Mouse (Mus musculus): ENCODE measurements around the gene Dapk2. TPM values are rescaled to one million over a fixed set of nuclear protein-coding genes. Genes with fewer than 3 reads are reported as not detected.

Gene Dapk2
- polyA plus RNA-seq, 1 experiment, result 11.8 TPM

- H3K27me3 ChIP-seq (replicated peaks; ENCODE audit: control insufficient read depth, insufficient read depth, low read length), result no peaks in the 10 kb centered on the region
- no peaks in the 10 kb centered on the region for H3K36me3 ChIP-seq (ENCODE audit: control insufficient read depth, insufficient read depth, low read length)
- no peaks in the 10 kb centered on the region for H3K4me1 ChIP-seq (ENCODE audit: control insufficient read depth, insufficient read depth, low read length)
- 73% methylated on average over 5 of the region's 5 CpGs for WGBS
- DNase-seq, result no peak
- no peak overlapping the region for H3K4me3 ChIP-seq (ENCODE audit: insufficient read depth, low read depth, low read length)
- TF ChIP-seq POLR2A (IDR thresholded peaks at IDR 0.05; ENCODE audit: low read depth, low read length) (no peak), CTCF (conservative IDR thresholded peaks at IDR 0.05; ENCODE audit: insufficient read depth, insufficient read length, low read depth, low read length) (no peak)
- no peak overlapping the region for H3K27ac ChIP-seq (ENCODE audit: insufficient read depth, low read depth, low read length)
Observed at GRCm38 (mm10) chr9:66266237-66267170, 108.5 kb downstream of the Dapk2 start.

GRCm38 (mm10) chr9:66268804-66269203 lies 110.8 kb downstream of the Dapk2 start:
- H3K36me3 ChIP-seq (ENCODE audit: control insufficient read depth, insufficient read depth, low read length), result no peaks in the 10 kb centered on the region
- WGBS, result 77% methylated on average over 4 of the region's 4 CpGs
- H3K4me1 ChIP-seq (ENCODE audit: control insufficient read depth, insufficient read depth, low read length), result no peaks in the 10 kb centered on the region
- no peak overlapping the region for H3K27ac ChIP-seq (ENCODE audit: insufficient read depth, low read depth, low read length)
- H3K27me3 ChIP-seq (replicated peaks; ENCODE audit: control insufficient read depth, insufficient read depth, low read length), result no peaks in the 10 kb centered on the region
- TF ChIP-seq CTCF (conservative IDR thresholded peaks at IDR 0.05; ENCODE audit: insufficient read depth, insufficient read length, low read depth, low read length), result no peak
- no peak for TF ChIP-seq POLR2A (IDR thresholded peaks at IDR 0.05; ENCODE audit: low read depth, low read length)
- H3K4me3 ChIP-seq (ENCODE audit: insufficient read depth, low read depth, low read length), result no peak overlapping the region
- no peak for DNase-seq

GRCm38 (mm10) chr9:66270038-66270437 lies 112.0 kb downstream of the Dapk2 start:
- no peaks in the 10 kb centered on the region for H3K36me3 ChIP-seq (ENCODE audit: control insufficient read depth, insufficient read depth, low read length)
- DNase-seq, result peak; percentile 63
- 0 out of 2 replicates have a peak overlapping the region, but pooled peaks have one; percentile 6 for H3K27ac ChIP-seq (ENCODE audit: insufficient read depth, low read depth, low read length)
- no peaks in the 10 kb centered on the region for H3K27me3 ChIP-seq (replicated peaks; ENCODE audit: control insufficient read depth, insufficient read depth, low read length)
- 61% methylated on average over 4 of the region's 4 CpGs for WGBS
- H3K4me1 ChIP-seq (ENCODE audit: control insufficient read depth, insufficient read depth, low read length), result no peaks in the 10 kb centered on the region
- no peak overlapping the region for H3K4me3 ChIP-seq (ENCODE audit: insufficient read depth, low read depth, low read length)
- no peak for TF ChIP-seq CTCF (conservative IDR thresholded peaks at IDR 0.05; ENCODE audit: insufficient read depth, insufficient read length, low read depth, low read length)

- Histone ChIP-seq H3K27ac (ENCODE audit: insufficient read depth, low read depth, low read length) (no peak overlapping the region), H3K4me1 (ENCODE audit: control insufficient read depth, insufficient read depth, low read length) (no peaks in the 10 kb centered on the region), H3K36me3 (ENCODE audit: control insufficient read depth, insufficient read depth, low read length) (no peaks in the 10 kb centered on the region), H3K4me3 (ENCODE audit: insufficient read depth, low read depth, low read length) (no peak overlapping the region), H3K27me3 (replicated peaks; ENCODE audit: control insufficient read depth, insufficient read depth, low read length) (no peaks in the 10 kb centered on the region)
- 55% methylated on average over 5 of the region's 5 CpGs for WGBS
- DNase-seq, result no peak
- TF ChIP-seq CTCF (conservative IDR thresholded peaks at IDR 0.05; ENCODE audit: insufficient read depth, insufficient read length, low read depth, low read length) (no peak), POLR2A (IDR thresholded peaks at IDR 0.05; ENCODE audit: low read depth, low read length) (no peak)
Observed at GRCm38 (mm10) chr9:66271726-66272125, 113.7 kb downstream of the Dapk2 start.

GRCm38 (mm10) chr9:66273632-66274031 lies 115.6 kb downstream of the Dapk2 start:
- DNase-seq, result no peak
- Histone ChIP-seq H3K27me3 (replicated peaks; ENCODE audit: control insufficient read depth, insufficient read depth, low read length) (no peaks in the 10 kb centered on the region), H3K27ac (ENCODE audit: insufficient read depth, low read depth, low read length) (no peak overlapping the region), H3K36me3 (ENCODE audit: control insufficient read depth, insufficient read depth, low read length) (no peaks in the 10 kb centered on the region), H3K4me3 (ENCODE audit: insufficient read depth, low read depth, low read length) (no peak overlapping the region), H3K4me1 (ENCODE audit: control insufficient read depth, insufficient read depth, low read length) (no peaks in the 10 kb centered on the region)
- 87% methylated on average over 1 of the region's 1 CpGs for WGBS
- TF ChIP-seq CTCF (conservative IDR thresholded peaks at IDR 0.05; ENCODE audit: insufficient read depth, insufficient read length, low read depth, low read length), result no peak
- TF ChIP-seq POLR2A (IDR thresholded peaks at IDR 0.05; ENCODE audit: low read depth, low read length), result no peak

- WGBS, result 77% methylated on average over 3 of the region's 3 CpGs
- no peak overlapping the region for H3K27ac ChIP-seq (ENCODE audit: insufficient read depth, low read depth, low read length)
- no peaks in the 10 kb centered on the region for H3K36me3 ChIP-seq (ENCODE audit: control insufficient read depth, insufficient read depth, low read length)
- H3K4me1 ChIP-seq (ENCODE audit: control insufficient read depth, insufficient read depth, low read length), result no peaks in the 10 kb centered on the region
- H3K4me3 ChIP-seq (ENCODE audit: insufficient read depth, low read depth, low read length), result no peak overlapping the region
- DNase-seq, result no peak
- H3K27me3 ChIP-seq (replicated peaks; ENCODE audit: control insufficient read depth, insufficient read depth, low read length), result no peaks in the 10 kb centered on the region
- no peak for TF ChIP-seq POLR2A (IDR thresholded peaks at IDR 0.05; ENCODE audit: low read depth, low read length)
- no peak for TF ChIP-seq CTCF (conservative IDR thresholded peaks at IDR 0.05; ENCODE audit: insufficient read depth, insufficient read length, low read depth, low read length)
Observed at GRCm38 (mm10) chr9:66274657-66275056, 116.6 kb downstream of the Dapk2 start.

- Histone ChIP-seq H3K4me1 (ENCODE audit: control insufficient read depth, insufficient read depth, low read length) (no peaks in the 10 kb centered on the region), H3K27me3 (replicated peaks; ENCODE audit: control insufficient read depth, insufficient read depth, low read length) (no peaks in the 10 kb centered on the region), H3K27ac (ENCODE audit: insufficient read depth, low read depth, low read length) (peak overlapping the region; percentile 53), H3K4me3 (ENCODE audit: insufficient read depth, low read depth, low read length) (no peak overlapping the region), H3K36me3 (ENCODE audit: control insufficient read depth, insufficient read depth, low read length) (no peaks in the 10 kb centered on the region)
- TF ChIP-seq CTCF (conservative IDR thresholded peaks at IDR 0.05; ENCODE audit: insufficient read depth, insufficient read length, low read depth, low read length) (no peak), POLR2A (IDR thresholded peaks at IDR 0.05; ENCODE audit: low read depth, low read length) (no peak)
- DNase-seq, result peak; percentile 56
- WGBS, result 25% methylated on average over 15 of the region's 15 CpGs
Observed at GRCm38 (mm10) chr9:66275267-66275991, 117.4 kb downstream of the Dapk2 start.
